Mouse (Mus musculus): Measurements from ENCODE around the gene Nxpe4. TPM values are rescaled to one million over a fixed set of nuclear protein-coding genes. Genes with fewer than 3 reads are reported as not detected.

The Nxpe4 gene
- polyA plus RNA-seq, 1 experiment from 2014 or later: 8.6 TPM

DNA sequence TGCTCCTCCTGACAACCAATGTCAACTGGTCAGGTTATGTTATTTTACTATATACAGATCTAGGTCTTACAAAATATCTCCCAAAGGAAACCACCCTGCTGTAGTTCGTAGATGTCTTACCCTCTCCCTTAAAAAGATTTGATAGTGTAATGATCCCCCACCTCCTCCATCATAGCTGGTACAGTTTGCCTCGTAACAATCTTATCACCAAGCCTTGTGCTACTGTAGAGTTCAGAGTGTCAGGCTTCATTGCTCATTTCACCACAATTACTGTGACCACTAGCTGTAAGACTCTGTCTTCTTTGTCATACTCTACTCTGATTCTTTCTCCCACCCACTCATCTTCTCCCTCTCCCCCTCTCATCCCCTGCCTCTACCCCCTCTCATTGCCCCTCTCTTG is 259.2 kb downstream of the Nxpe4 start:
- no peak overlapping the region for H3K27ac ChIP-seq (replicated peaks; ENCODE audit: low read depth, low read length)
- no peak overlapping the region for H3K4me2 ChIP-seq (ENCODE audit: low read depth, low read length)
- no peaks in the 10 kb centered on the region for H3K27me3 ChIP-seq (ENCODE audit: control insufficient read depth, insufficient read depth, low read length)
- ATAC-seq (replicated peaks; ENCODE audit: insufficient number of reproducible peaks, low FRiP score, low TSS enrichment, low read depth) (no peak), DNase-seq (ENCODE audit: low spot score) (no peak)
- H3K9me3 ChIP-seq (replicated peaks; ENCODE audit: control insufficient read depth, low read length): no peaks in the 10 kb centered on the region
- H3K36me3 ChIP-seq (replicated peaks; ENCODE audit: control insufficient read depth, insufficient read depth, low read depth, low read length): no peaks in the 10 kb centered on the region
- H3K4me3 ChIP-seq (ENCODE audit: low read depth, low read length): no peak overlapping the region
- WGBS: 81% methylated on average over 2 of the region's 2 CpGs
- H3K4me1 ChIP-seq (ENCODE audit: control insufficient read depth, insufficient read depth, low read length): no peaks in the 10 kb centered on the region
- no peak overlapping the region for H3K9ac ChIP-seq (replicated peaks; ENCODE audit: low read length)

DNA sequence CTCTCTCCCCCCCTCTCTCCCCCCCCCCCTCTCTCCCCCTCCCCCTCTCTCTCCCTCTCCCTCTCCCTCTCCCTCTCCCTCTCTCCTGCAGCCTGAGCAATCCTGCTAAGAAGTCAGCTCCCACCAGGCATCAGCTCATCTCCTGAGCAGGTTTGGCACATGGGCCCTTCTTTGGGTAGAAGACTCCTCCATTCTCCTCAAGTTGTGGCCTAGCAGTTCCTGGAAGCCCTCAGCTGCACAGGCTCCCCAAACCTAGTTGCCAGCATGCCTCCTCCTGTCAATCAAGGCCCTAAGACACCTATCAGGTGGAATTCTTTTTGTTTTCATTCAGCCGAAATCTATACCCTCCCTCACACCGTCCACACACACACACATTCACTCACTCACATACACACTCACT is 259.7 kb downstream of the Nxpe4 start:
- no peaks in the 10 kb centered on the region for H3K36me3 ChIP-seq (replicated peaks; ENCODE audit: control insufficient read depth, insufficient read depth, low read depth, low read length)
- no peak overlapping the region for H3K4me3 ChIP-seq (ENCODE audit: low read depth, low read length)
- H3K9ac ChIP-seq (replicated peaks; ENCODE audit: low read length): no peak overlapping the region
- H3K27ac ChIP-seq (replicated peaks; ENCODE audit: low read depth, low read length): no peak overlapping the region
- H3K4me2 ChIP-seq (ENCODE audit: low read depth, low read length): no peak overlapping the region
- no peak for DNase-seq (ENCODE audit: low spot score)
- no peaks in the 10 kb centered on the region for H3K9me3 ChIP-seq (replicated peaks; ENCODE audit: control insufficient read depth, low read length)
- H3K27me3 ChIP-seq (ENCODE audit: control insufficient read depth, insufficient read depth, low read length): no peaks in the 10 kb centered on the region
- H3K4me1 ChIP-seq (ENCODE audit: control insufficient read depth, insufficient read depth, low read length): no peaks in the 10 kb centered on the region
- ATAC-seq (replicated peaks; ENCODE audit: insufficient number of reproducible peaks, low FRiP score, low TSS enrichment, low read depth): no peak
- 77% methylated on average over 2 of the region's 2 CpGs for WGBS

DNA sequence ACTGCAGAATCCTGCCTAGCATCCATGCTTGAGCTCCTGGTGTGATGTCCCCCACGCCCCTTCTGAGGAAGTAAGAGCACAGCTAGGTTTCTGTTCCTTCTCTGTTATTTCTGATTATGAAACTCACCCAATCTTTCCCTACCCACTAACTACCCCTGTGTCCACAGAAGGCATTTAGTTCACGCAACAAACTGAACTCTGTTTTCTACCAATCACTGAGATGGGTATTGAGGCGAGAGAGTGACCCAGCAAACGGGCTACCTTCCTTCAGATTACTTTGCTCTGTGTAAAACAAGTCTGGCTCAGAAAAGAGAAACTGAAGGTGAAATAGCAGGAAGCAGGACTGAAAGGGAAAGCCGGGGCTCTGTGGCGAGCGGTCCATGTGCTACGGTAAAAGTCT is 260.6 kb downstream of the Nxpe4 start:
- 85% methylated on average over 8 of the region's 8 CpGs for WGBS
- no peak for DNase-seq (ENCODE audit: low spot score)
- Histone ChIP-seq H3K4me2 (ENCODE audit: low read depth, low read length) (no peak overlapping the region), H3K9me3 (replicated peaks; ENCODE audit: control insufficient read depth, low read length) (no peaks in the 10 kb centered on the region), H3K4me3 (ENCODE audit: low read depth, low read length) (no peak overlapping the region), H3K27ac (replicated peaks; ENCODE audit: low read depth, low read length) (no peak overlapping the region), H3K36me3 (replicated peaks; ENCODE audit: control insufficient read depth, insufficient read depth, low read depth, low read length) (no peaks in the 10 kb centered on the region), H3K27me3 (ENCODE audit: control insufficient read depth, insufficient read depth, low read length) (no peaks in the 10 kb centered on the region), H3K9ac (replicated peaks; ENCODE audit: low read length) (no peak overlapping the region), H3K4me1 (ENCODE audit: control insufficient read depth, insufficient read depth, low read length) (no peaks in the 10 kb centered on the region)
- ATAC-seq (replicated peaks; ENCODE audit: insufficient number of reproducible peaks, low FRiP score, low TSS enrichment, low read depth): no peak

DNA sequence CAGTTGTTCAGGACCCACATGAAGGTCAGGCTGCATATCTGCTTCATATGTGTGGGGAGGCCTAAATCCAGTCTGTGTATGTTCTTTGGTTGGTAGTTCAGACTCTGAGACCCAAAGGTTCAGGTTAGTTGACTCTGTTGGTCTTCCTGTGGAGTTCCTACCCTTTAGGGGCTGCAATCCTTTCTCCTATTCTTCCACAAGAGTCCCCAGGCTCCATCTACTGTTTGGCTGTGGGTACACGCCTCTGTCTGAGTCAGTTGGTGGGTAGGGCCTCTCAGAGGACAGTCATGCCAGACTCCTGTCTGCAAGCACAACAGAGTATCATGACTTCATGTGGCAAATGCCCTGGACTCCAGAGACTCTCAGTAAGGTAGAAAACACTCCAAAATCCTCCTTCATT is 261.4 kb downstream of the Nxpe4 start:
- no peaks in the 10 kb centered on the region for H3K4me1 ChIP-seq (ENCODE audit: control insufficient read depth, insufficient read depth, low read length)
- WGBS: 33% methylated on average over 1 of the region's 1 CpGs
- H3K27me3 ChIP-seq (ENCODE audit: control insufficient read depth, insufficient read depth, low read length): no peaks in the 10 kb centered on the region
- H3K4me3 ChIP-seq (ENCODE audit: low read depth, low read length): no peak overlapping the region
- H3K9ac ChIP-seq (replicated peaks; ENCODE audit: low read length): no peak overlapping the region
- DNase-seq (ENCODE audit: low spot score) (no peak), ATAC-seq (replicated peaks; ENCODE audit: insufficient number of reproducible peaks, low FRiP score, low TSS enrichment, low read depth) (no peak)
- no peak overlapping the region for H3K27ac ChIP-seq (replicated peaks; ENCODE audit: low read depth, low read length)
- no peak overlapping the region for H3K4me2 ChIP-seq (ENCODE audit: low read depth, low read length)
- no peaks in the 10 kb centered on the region for H3K36me3 ChIP-seq (replicated peaks; ENCODE audit: control insufficient read depth, insufficient read depth, low read depth, low read length)
- no peaks in the 10 kb centered on the region for H3K9me3 ChIP-seq (replicated peaks; ENCODE audit: control insufficient read depth, low read length)

DNA sequence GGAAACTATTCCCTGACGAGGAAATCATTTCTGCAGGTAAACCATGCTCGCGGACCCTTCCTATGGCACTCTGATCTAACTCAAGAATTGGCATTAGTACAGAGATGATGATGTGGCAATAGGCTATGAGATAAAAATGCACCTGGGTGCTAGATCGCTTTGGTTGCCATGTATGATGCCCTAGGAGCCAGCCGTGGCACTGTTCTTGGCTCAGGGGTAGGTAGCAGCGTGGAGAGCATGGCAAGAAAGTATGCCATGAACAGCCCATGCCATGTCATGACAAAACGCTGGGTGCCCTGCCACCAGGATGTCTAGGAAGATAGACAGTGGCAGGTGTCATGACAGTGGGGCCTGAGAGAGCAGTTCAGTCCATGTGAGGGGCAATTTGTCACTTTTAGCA is 265.4 kb downstream of the Nxpe4 start:
- no peaks in the 10 kb centered on the region for H3K36me3 ChIP-seq (replicated peaks; ENCODE audit: control insufficient read depth, insufficient read depth, low read depth, low read length)
- H3K27ac ChIP-seq (replicated peaks; ENCODE audit: low read depth, low read length): no peak overlapping the region

DNA sequence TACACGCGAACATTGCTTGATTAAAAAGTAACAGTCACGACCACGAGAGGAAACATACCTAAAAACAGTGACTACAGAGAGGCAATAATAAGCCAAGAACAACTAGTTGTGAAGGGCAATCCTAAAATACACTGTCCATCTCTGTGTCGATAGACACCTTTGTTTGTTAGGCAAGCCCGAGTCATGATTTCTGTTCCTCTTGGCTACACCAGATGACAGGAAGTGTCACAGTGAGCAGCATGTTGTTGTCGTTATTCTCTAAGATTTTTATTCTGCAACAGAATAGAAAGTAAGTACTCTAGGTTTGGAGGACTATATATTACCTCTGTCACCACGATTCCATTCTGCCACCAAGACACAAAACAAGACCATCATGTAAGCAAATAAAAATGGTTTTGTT is 270.6 kb downstream of the Nxpe4 start:
- no peak overlapping the region for H3K4me2 ChIP-seq (ENCODE audit: low read depth, low read length)
- WGBS: 81% methylated on average over 8 of the region's 8 CpGs
- H3K4me3 ChIP-seq (ENCODE audit: low read depth, low read length): no peak overlapping the region
- H3K9ac ChIP-seq (replicated peaks; ENCODE audit: low read length): no peak overlapping the region
- ATAC-seq (replicated peaks; ENCODE audit: insufficient number of reproducible peaks, low FRiP score, low TSS enrichment, low read depth) (no peak), DNase-seq (ENCODE audit: low spot score) (no peak)
- no peak overlapping the region for H3K27ac ChIP-seq (replicated peaks; ENCODE audit: low read depth, low read length)
- H3K27me3 ChIP-seq (ENCODE audit: control insufficient read depth, insufficient read depth, low read length): no peaks in the 10 kb centered on the region
- no peaks in the 10 kb centered on the region for H3K4me1 ChIP-seq (ENCODE audit: control insufficient read depth, insufficient read depth, low read length)
- H3K36me3 ChIP-seq (replicated peaks; ENCODE audit: control insufficient read depth, insufficient read depth, low read depth, low read length): no peaks in the 10 kb centered on the region
- H3K9me3 ChIP-seq (replicated peaks; ENCODE audit: control insufficient read depth, low read length): no peaks in the 10 kb centered on the region

More for the DNA sequence above, 265.4 kb downstream of the Nxpe4 start:
- Histone ChIP-seq H3K9me3 (replicated peaks; ENCODE audit: control insufficient read depth, low read length) (no peaks in the 10 kb centered on the region), H3K4me2 (ENCODE audit: low read depth, low read length) (no peak overlapping the region), H3K4me3 (ENCODE audit: low read depth, low read length) (no peak overlapping the region), H3K4me1 (ENCODE audit: control insufficient read depth, insufficient read depth, low read length) (no peaks in the 10 kb centered on the region), H3K27me3 (ENCODE audit: control insufficient read depth, insufficient read depth, low read length) (no peaks in the 10 kb centered on the region), H3K9ac (replicated peaks; ENCODE audit: low read length) (no peak overlapping the region)
- DNase-seq (ENCODE audit: low spot score) (no peak), ATAC-seq (replicated peaks; ENCODE audit: insufficient number of reproducible peaks, low FRiP score, low TSS enrichment, low read depth) (no peak)
- WGBS: 90% methylated on average over 7 of the region's 7 CpGs

DNA sequence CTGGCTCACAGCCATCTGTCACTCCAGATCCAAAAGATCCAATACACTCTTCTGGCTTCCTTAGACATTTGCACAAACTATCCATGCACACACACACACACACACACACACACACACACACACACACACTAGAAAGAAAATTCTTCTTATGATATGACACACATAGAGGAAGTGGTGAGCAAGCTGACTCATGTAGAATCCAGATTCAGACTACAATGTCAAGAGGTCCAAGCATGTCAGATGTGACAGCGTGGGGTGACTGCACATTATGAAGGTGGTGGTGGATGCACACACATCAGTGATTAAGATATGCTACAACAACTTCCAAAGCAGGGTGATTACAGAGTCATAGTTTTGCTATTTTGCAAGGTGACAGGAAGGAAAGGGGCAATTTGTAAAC is 282.1 kb downstream of the Nxpe4 start:
- H3K9ac ChIP-seq (replicated peaks; ENCODE audit: low read length): no peak overlapping the region
- no peaks in the 10 kb centered on the region for H3K27me3 ChIP-seq (ENCODE audit: control insufficient read depth, insufficient read depth, low read length)
- DNase-seq (ENCODE audit: low spot score): no peak
- WGBS: 88% methylated on average over 1 of the region's 1 CpGs
- H3K4me2 ChIP-seq (ENCODE audit: low read depth, low read length): no peak overlapping the region
- H3K4me3 ChIP-seq (ENCODE audit: low read depth, low read length): no peak overlapping the region
- H3K36me3 ChIP-seq (replicated peaks; ENCODE audit: control insufficient read depth, insufficient read depth, low read depth, low read length): no peaks in the 10 kb centered on the region
- H3K27ac ChIP-seq (replicated peaks; ENCODE audit: low read depth, low read length): no peak overlapping the region
- no peak for ATAC-seq (replicated peaks; ENCODE audit: insufficient number of reproducible peaks, low FRiP score, low TSS enrichment, low read depth)
- no peaks in the 10 kb centered on the region for H3K9me3 ChIP-seq (replicated peaks; ENCODE audit: control insufficient read depth, low read length)
- H3K4me1 ChIP-seq (ENCODE audit: control insufficient read depth, insufficient read depth, low read length): no peaks in the 10 kb centered on the region

DNA sequence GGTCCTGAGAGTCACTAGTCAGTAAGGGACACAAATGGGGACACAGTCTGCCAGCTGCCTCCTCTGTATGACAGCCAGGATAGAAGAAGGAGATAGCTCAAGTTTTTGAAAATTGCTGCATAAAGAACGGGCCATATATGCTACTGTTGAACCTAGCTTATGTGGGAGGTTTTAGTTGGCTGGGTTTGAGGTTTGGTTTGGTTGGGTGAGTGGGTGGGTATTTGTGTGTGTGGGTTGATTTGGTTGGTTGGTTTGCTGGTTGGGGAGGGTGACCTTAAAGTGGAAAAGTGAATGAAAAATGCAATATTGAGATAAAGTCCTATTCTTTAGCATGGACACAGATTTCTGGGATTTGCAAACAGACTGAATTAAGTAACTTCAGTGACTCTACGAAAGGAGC is 283.0 kb downstream of the Nxpe4 start:
- Histone ChIP-seq H3K36me3 (replicated peaks; ENCODE audit: control insufficient read depth, insufficient read depth, low read depth, low read length) (no peaks in the 10 kb centered on the region), H3K4me1 (ENCODE audit: control insufficient read depth, insufficient read depth, low read length) (no peaks in the 10 kb centered on the region), H3K27me3 (ENCODE audit: control insufficient read depth, insufficient read depth, low read length) (no peaks in the 10 kb centered on the region), H3K27ac (replicated peaks; ENCODE audit: low read depth, low read length) (no peak overlapping the region), H3K4me2 (ENCODE audit: low read depth, low read length) (no peak overlapping the region), H3K9ac (replicated peaks; ENCODE audit: low read length) (no peak overlapping the region), H3K4me3 (ENCODE audit: low read depth, low read length) (no peak overlapping the region), H3K9me3 (replicated peaks; ENCODE audit: control insufficient read depth, low read length) (no peaks in the 10 kb centered on the region)
- no peak for DNase-seq (ENCODE audit: low spot score)
- ATAC-seq (replicated peaks; ENCODE audit: insufficient number of reproducible peaks, low FRiP score, low TSS enrichment, low read depth): no peak
- 84% methylated on average over 2 of the region's 2 CpGs for WGBS

Data from embryonic facial prominence, embryonic 11.5 days (tissue).